Mouse (Mus musculus) ES-E14 (cell line): ENCODE measurements at regions not wholly inside any gene's neighbourhood (a gene's known extent, or its start where the extent isn't known, plus 50 kb on each side); places are given as distances from the start of the nearest gene placed in this dataset.

Experiments
- DNase-seq: peaks from one replicate; pipeline ENCODE4 v3.0.0-alpha.2; 2013; ENCODE audit warnings: low read depth, low spot score
- H3K27ac ChIP-seq: 2 replicates; pipeline ENCODE4 v1.5.1; 2012; ENCODE audit warnings: low read depth, mild to moderate bottlenecking, low read length, moderate library complexity, mixed read lengths; ENCODE audit not compliant: poor library complexity, insufficient read depth, severe bottlenecking
- H3K36me3 ChIP-seq: 2 replicates; pipeline ENCODE4 v1.6.1; 2012; ENCODE audit warnings: mild to moderate bottlenecking, low read length, moderate library complexity, mixed read lengths; ENCODE audit not compliant: control insufficient read depth, poor library complexity, insufficient read depth, severe bottlenecking
- H3K4me1 ChIP-seq, 2 experiments: fragments of 150-350 bp in 1 of 2; sonication (generic) in 1 of 2; 2 replicates each; pipeline ENCODE4 v1.6.1; 2012; ENCODE audit warnings: low read length in 2 of 2, mild to moderate bottlenecking in 1 of 2, mixed read lengths in 1 of 2; ENCODE audit not compliant: control insufficient read depth in 2 of 2, insufficient read depth in 2 of 2, poor library complexity in 1 of 2
- H3K4me3 ChIP-seq, 2 experiments: fragments of 150-350 bp in 1 of 2; sonication (generic) in 1 of 2; 2 replicates each; pipeline ENCODE4 v1.5.1; 2012; ENCODE audit warnings: low read length in 2 of 2, low read depth in 1 of 2, mild to moderate bottlenecking in 1 of 2, mixed read lengths in 1 of 2; ENCODE audit not compliant: insufficient read depth in 1 of 2, poor library complexity in 1 of 2, severe bottlenecking in 1 of 2
- H3K9ac ChIP-seq: 2 replicates; pipeline ENCODE4 v1.6.1; 2012; ENCODE audit warnings: low read depth, mild to moderate bottlenecking, low read length, mixed read lengths; ENCODE audit not compliant: poor library complexity, insufficient read depth, severe bottlenecking
- H3K9me3 ChIP-seq: fragments of 150-350 bp; sonication (generic); 2 replicates; pipeline ENCODE4 v1.6.1; 2012; ENCODE audit warnings: low read depth, mild to moderate bottlenecking, low read length; ENCODE audit not compliant: control insufficient read depth, insufficient read depth
- CHD2 ChIP-seq: IDR thresholded peaks from 2 replicates; pipeline ENCODE4 v1.6.1; 2014; ENCODE audit warnings: mild to moderate bottlenecking, low read depth, low read length, inconsistent platforms
- HCFC1 ChIP-seq: IDR thresholded peaks from 2 replicates; pipeline ENCODE4 v1.6.1; 2012; ENCODE audit warnings: low read length, inconsistent platforms, borderline replicate concordance; ENCODE audit not compliant: insufficient read depth
- MAFK ChIP-seq: IDR thresholded peaks from 2 replicates; pipeline ENCODE4 v1.6.1; 2014; ENCODE audit warnings: mild to moderate bottlenecking, low read depth, low read length, inconsistent platforms; ENCODE audit not compliant: insufficient read depth
- ZC3H11A ChIP-seq: IDR thresholded peaks from 2 replicates; pipeline ENCODE4 v1.6.1; 2012; ENCODE audit warnings: low read depth, mild to moderate bottlenecking, inconsistent platforms, low read length, borderline replicate concordance
- ZNF384 ChIP-seq: IDR thresholded peaks from 2 replicates; pipeline ENCODE4 v1.6.1; 2012; ENCODE audit warnings: low read depth, low read length, inconsistent platforms
- in situ Hi-C, 2 experiments: fragments of 600-800 bp; cut with MboI; formaldehyde crosslinking; loops; one replicate each; pipeline ENCODE4 v1.15.1; 2025; ENCODE audit warnings: low sequenced_read_pairs in 2 of 2, inconsistent platforms in 1 of 2; ENCODE audit not compliant: unreplicated experiment in 2 of 2

DNA sequence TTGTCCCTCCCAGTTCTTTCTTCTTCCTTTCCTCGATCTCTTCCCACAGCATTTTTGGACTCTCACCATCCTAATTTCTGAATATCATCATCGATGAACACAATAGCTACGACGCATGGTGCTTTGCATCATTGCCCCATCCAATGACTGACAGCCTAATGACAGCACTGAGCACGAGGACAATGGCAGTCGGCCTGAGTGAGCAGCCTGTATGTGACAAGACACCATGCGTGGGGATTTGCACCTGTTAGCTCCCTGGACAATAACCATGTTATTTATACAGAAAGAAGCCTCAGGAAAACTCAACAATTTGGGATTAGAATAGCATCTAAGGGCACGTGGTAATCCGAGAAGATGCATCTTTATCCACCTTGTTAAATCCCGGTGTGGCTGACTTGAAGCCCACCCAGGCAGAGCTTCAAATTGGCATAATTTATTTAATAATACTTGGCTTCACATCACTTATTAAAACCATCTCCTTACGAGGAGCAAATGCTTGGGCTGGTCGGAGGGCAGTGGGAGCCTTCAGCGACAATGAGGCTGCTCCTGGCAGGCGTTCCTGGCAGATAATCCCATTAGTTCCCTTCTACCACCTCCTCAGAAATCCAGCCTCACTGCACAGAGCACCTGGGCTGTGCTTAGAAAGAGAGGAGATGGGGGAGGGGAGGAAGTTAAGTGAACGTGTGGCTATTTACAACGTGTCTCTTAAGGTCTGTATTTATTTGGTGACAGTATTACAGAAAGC lies 85.4 kb downstream of the Cxcl12 start:
- TF ChIP-seq ZC3H11A (no peak), CHD2 (no peak), ZNF384 (no peak), HCFC1 (no peak), MAFK (no peak)
- DNase-seq: no peak

DNA sequence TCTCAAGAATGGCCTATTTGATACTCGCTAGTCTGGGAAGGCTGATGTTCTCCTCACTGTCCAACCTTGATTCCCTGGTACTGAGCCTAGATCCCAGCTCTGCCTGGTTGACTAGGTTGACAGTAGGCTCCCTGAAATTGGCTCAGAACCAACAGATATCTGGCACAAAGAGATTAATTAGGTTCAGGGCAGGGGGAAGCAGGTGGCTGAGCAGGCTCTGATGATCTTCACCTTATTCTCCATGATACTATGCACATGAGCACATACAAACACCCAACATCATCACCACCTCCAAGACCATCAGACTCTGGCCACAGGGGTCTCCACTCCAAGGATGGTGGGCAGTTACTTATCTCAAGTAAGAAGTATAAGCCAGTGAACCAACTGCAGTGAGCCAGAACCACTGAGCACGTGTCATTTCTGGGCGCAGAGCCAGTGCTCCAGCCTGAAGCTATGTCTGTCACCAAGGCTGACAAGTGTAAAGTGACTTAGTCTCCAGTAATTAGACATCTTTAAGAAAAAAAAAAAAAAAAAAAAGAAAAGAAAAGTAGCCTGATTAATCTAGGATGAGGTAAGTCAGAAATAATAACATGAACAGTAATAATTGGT lies 86.4 kb downstream of the Cxcl12 start:
- H3K27ac ChIP-seq: no peak overlapping the region
- no peaks in the 10 kb centered on the region for H3K9me3 ChIP-seq
- H3K9ac ChIP-seq: no peak overlapping the region
- in situ Hi-C loops: no loop called here
- TF ChIP-seq ZNF384 (no peak), CHD2 (no peak), HCFC1 (no peak), ZC3H11A (no peak), MAFK (no peak)
- DNase-seq: no peak
- H3K4me1 ChIP-seq: no peaks in the 10 kb centered on the region
- no peak overlapping the region for H3K4me3 ChIP-seq
- no peaks in the 10 kb centered on the region for H3K36me3 ChIP-seq

More for the DNA sequence above, 85.4 kb downstream of the Cxcl12 start:
- H3K9me3 ChIP-seq: no peaks in the 10 kb centered on the region
- H3K4me3 ChIP-seq: no peak overlapping the region
- H3K27ac ChIP-seq: no peak overlapping the region
- no peaks in the 10 kb centered on the region for H3K4me1 ChIP-seq
- in situ Hi-C loops: no loop called here
- H3K36me3 ChIP-seq: no peaks in the 10 kb centered on the region
- H3K9ac ChIP-seq: no peak overlapping the region

DNA sequence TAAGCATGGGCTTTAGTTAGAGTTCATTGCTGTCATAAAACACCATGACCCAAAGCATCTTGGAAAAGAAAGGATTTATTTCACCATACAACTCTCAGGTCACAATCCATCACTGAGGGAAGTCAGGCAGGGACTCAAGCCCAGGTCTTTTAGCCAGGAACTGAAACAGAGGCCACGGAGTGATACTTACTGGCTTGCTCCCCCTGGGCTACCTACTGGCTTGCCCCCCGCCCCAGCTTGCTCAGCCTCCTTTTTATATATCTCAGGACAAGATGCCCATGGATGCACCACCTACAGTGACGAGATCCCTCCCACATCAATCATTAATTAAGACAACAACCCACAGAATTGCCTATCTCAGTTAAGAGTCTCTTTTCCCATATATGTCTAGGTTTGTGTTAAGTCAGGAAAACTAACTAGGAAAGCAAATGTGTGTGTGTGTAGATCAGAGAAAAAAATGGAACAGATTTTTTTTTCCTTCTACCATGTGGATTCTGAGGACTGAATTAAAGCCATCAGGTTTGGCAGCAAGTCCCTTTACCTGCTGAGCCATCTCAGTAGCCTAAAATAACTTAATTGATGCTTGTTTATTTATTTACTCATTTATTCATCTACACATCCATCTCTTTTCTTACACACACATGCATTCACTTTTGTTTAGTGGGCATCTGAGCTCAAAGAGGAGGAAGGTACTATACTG lies 87.2 kb downstream of the Cxcl12 start:
- H3K27ac ChIP-seq: no peak overlapping the region
- H3K9ac ChIP-seq: no peak overlapping the region
- H3K4me1 ChIP-seq: no peaks in the 10 kb centered on the region
- TF ChIP-seq ZC3H11A: no peak
- no peak for TF ChIP-seq ZNF384
- no peak for TF ChIP-seq HCFC1
- no peak for TF ChIP-seq CHD2
- no peak for TF ChIP-seq MAFK
- H3K9me3 ChIP-seq: no peaks in the 10 kb centered on the region
- H3K36me3 ChIP-seq: no peaks in the 10 kb centered on the region
- in situ Hi-C loops: no loop called here
- no peak overlapping the region for H3K4me3 ChIP-seq
- no peak for DNase-seq

DNA sequence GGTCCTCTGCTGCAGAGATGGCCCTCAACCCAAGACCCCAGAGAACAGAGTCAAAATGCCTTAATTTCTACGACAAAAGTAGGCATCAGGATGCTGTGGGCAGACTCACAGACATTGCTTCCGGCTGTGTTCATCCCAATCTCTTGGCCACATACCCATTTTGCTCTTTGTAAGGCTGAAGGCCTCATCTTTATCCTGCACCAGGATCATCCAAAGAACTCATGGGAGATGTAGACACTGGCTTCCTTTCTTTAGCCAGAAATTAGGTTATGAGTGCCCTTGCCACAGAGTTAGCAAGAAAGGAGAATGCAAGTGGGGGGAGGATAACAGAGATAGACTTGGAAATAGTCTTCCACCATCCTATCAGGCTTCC lies 87.8 kb downstream of the Cxcl12 start:
- no peaks in the 10 kb centered on the region for H3K9me3 ChIP-seq
- no peak for DNase-seq
- no peaks in the 10 kb centered on the region for H3K36me3 ChIP-seq
- no peak overlapping the region for H3K4me3 ChIP-seq
- no peaks in the 10 kb centered on the region for H3K4me1 ChIP-seq
- no peak overlapping the region for H3K27ac ChIP-seq
- H3K9ac ChIP-seq: no peak overlapping the region
- in situ Hi-C loops: no loop called here
- TF ChIP-seq MAFK: no peak
- TF ChIP-seq ZC3H11A: no peak
- no peak for TF ChIP-seq HCFC1
- no peak for TF ChIP-seq ZNF384
- TF ChIP-seq CHD2: no peak
